Mouse (Mus musculus) c-Kit-positive CD71-negative TER-119-negative erythroid progenitor cells, embryonic 14.5 days (primary cell): ENCODE results near the gene Sele.
"Not testable (repeated sequence)": the region's sequence is repeated elsewhere in the genome, so short reads cannot be mapped to it uniquely, and the experiment has no call there.

ENCODE experiments used
- DNase-seq: peaks from one replicate; pipeline ENCODE4 v3.0.0-alpha.2; 2013; ENCODE audit warnings: low read depth

Sele gene

GRCm38 (mm10) chr1:164047934-164048333 is at the start of gene Sele:
TSS of gene Sele (plus strand) at chr1:164048234.
- no peak for DNase-seq

GRCm38 (mm10) chr1:164001831-164002452 is 46.1 kb upstream of the Sele start:
- DNase-seq, result no peak

GRCm38 (mm10) chr1:164004311-164004710 is 43.7 kb upstream of the Sele start:
- no peak for DNase-seq

GRCm38 (mm10) chr1:164009235-164009634 is 38.8 kb upstream of the Sele start:
- DNase-seq, result peak; percentile 24

GRCm38 (mm10) chr1:164014616-164015015 is 33.4 kb upstream of the Sele start:
- no peak for DNase-seq

- DNase-seq, result no peak
Observed at GRCm38 (mm10) chr1:164018221-164018896, 29.7 kb upstream of the Sele start.

GRCm38 (mm10) chr1:164019789-164020188 is 28.2 kb upstream of the Sele start:
- no peak for DNase-seq

- not testable (repeated sequence) for DNase-seq
Observed at GRCm38 (mm10) chr1:164020746-164021145, 27.3 kb upstream of the Sele start.

GRCm38 (mm10) chr1:164022106-164022505 is 25.9 kb upstream of the Sele start:
- not testable (repeated sequence) for DNase-seq

- no peak for DNase-seq
Observed at GRCm38 (mm10) chr1:164025685-164026084, 22.3 kb upstream of the Sele start.

GRCm38 (mm10) chr1:164027416-164027815 is 20.6 kb upstream of the Sele start:
- DNase-seq, result peak; percentile 16

- no peak for DNase-seq
Observed at GRCm38 (mm10) chr1:164040385-164041135, 7.5 kb upstream of the Sele start.

GRCm38 (mm10) chr1:164043549-164043948 is 4.5 kb upstream of the Sele start:
- no peak for DNase-seq

- no peak for DNase-seq
Observed at GRCm38 (mm10) chr1:164053561-164053960, 5.5 kb downstream of the Sele start.

- DNase-seq, result no peak
Observed at GRCm38 (mm10) chr1:164054800-164055199, 6.8 kb downstream of the Sele start.

GRCm38 (mm10) chr1:164060071-164060470 is 12.0 kb downstream of the Sele start:
- DNase-seq, result no peak

GRCm38 (mm10) chr1:164061278-164061677 is 13.2 kb downstream of the Sele start:
- peak; percentile 49 for DNase-seq

- no peak for DNase-seq
Observed at GRCm38 (mm10) chr1:164061925-164062324, 13.9 kb downstream of the Sele start, which contains the start of gene Sell. TSS of gene Sell (plus strand) at chr1:164061982.

GRCm38 (mm10) chr1:164062856-164063255 is 14.8 kb downstream of the Sele start:
- DNase-seq, result no peak

- DNase-seq, result no peak
Observed at GRCm38 (mm10) chr1:164063745-164064144, 15.7 kb downstream of the Sele start.

- no peak for DNase-seq
Observed at GRCm38 (mm10) chr1:164069261-164069660, 21.2 kb downstream of the Sele start.

GRCm38 (mm10) chr1:164070461-164070860 is 22.4 kb downstream of the Sele start:
- no peak for DNase-seq

GRCm38 (mm10) chr1:164071111-164071510 is 23.1 kb downstream of the Sele start:
- DNase-seq, result no peak
